Mouse (Mus musculus) kidney, postnatal 0 days (tissue): ENCODE results near the gene Olfr434. TPM values are rescaled to one million over a fixed set of nuclear protein-coding genes. Genes with fewer than 3 reads are reported as not detected.
"Not testable (repeated sequence)": the region's sequence is repeated elsewhere in the genome, so short reads cannot be mapped to it uniquely, and the experiment has no call there.

Experiments
- ATAC-seq: fragments of 200-750 bp; cut with Nextera tagmentation; replicated peaks from 2 replicates; pipeline ENCODE4 v1.8.0; 2017; ENCODE audit warnings: low read depth, moderate number of reproducible peaks, moderate TSS enrichment, moderate library complexity; ENCODE audit not compliant: low FRiP score
- DNase-seq: peaks from one replicate; pipeline ENCODE4 v3.0.0-alpha.2; 2016; ENCODE audit warnings: low spot score
- H3K27ac ChIP-seq: fragments of 300-500 bp; sonication (generic); 2 replicates; pipeline ENCODE4 v1.5.1; 2014; ENCODE audit warnings: mild to moderate bottlenecking
- H3K27me3 ChIP-seq: fragments of 300-500 bp; sonication (generic); 2 replicates; pipeline ENCODE4 v1.6.1; 2014; ENCODE audit warnings: low read length, mixed read lengths; ENCODE audit not compliant: insufficient read depth
- H3K36me3 ChIP-seq: fragments of 300-500 bp; sonication (generic); 2 replicates; pipeline ENCODE4 v1.6.1; 2014; ENCODE audit warnings: low read length, mixed read lengths; ENCODE audit not compliant: insufficient read depth
- H3K4me1 ChIP-seq: fragments of 300-500 bp; sonication (generic); replicated peaks from 2 replicates; pipeline ENCODE4 v1.6.1; 2014; ENCODE audit warnings: antibody characterized with exemption, low read length, mixed read lengths; ENCODE audit not compliant: insufficient read depth
- H3K4me2 ChIP-seq: fragments of 300-500 bp; sonication (generic); 2 replicates; pipeline ENCODE4 v1.6.1; 2014; ENCODE audit warnings: mild to moderate bottlenecking, low read length, moderate library complexity, mixed read lengths
- H3K4me3 ChIP-seq: fragments of 300-500 bp; sonication (generic); replicated peaks from 2 replicates; pipeline ENCODE4 v1.5.1; 2014; ENCODE audit warnings: low read depth, low read length
- H3K9ac ChIP-seq: fragments of 300-500 bp; sonication (generic); 2 replicates; pipeline ENCODE4 v1.6.1; 2014; ENCODE audit warnings: low read depth, low read length
- H3K9me3 ChIP-seq: fragments of 300-500 bp; sonication (generic); replicated peaks from 2 replicates; pipeline ENCODE4 v1.6.1; 2016; ENCODE audit warnings: low read length, inconsistent platforms, mixed read lengths
- CTCF ChIP-seq: IDR thresholded peaks from 2 replicates; pipeline ENCODE4 v1.5.1; 2016; ENCODE audit warnings: antibody characterized with exemption, low read depth, mild to moderate bottlenecking, moderate library complexity
- WGBS: fragments of 180-500 bp; shearing (Covaris S2); extraction: QIAGEN DNeasy Blood & Tissue Kit; methylation state at CpG from one replicate; pipeline ENCODE4 v1.1.7; 2014; 5-methylcytosine and 5-hydroxymethylcytosine counted together
- polyA plus RNA-seq: library from polyadenylated mRNA; unstranded; fragments of >200 nt; fragmentation: Nextera tagmentation; extraction: Ambion mirVana; gene quantifications from 2 replicates; pipeline ENCODE4 v1.2.1, GENCODE M21; 2015

Olfr434 gene
- polyA plus RNA-seq, 1 experiment from 2014 or later, result not detected

DNA sequence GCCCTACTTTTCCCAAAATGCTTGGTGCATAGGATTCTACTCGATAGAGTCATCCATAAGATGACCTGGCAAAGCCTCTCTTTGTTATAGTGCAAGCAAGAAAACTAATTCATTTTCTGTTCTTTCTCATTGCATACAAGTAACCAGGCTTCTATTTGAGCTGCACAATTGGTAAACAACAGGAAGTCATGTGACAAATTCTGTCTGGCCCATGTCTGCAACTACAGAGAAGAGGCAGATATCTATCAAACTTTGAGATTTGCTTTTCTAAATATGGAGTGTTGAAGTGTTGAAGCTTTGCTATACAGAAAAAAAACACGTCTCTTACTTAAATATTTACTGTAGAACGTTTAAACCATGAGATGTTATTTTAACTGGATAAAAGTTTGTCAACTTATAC, 14.7 kb upstream of the Olfr434 start:
- Histone ChIP-seq H3K27me3 (no peaks in the 10 kb centered on the region), H3K9me3 (no peaks in the 10 kb centered on the region), H3K27ac (no peak overlapping the region), H3K9ac (no peak overlapping the region), H3K4me2 (no peak overlapping the region), H3K36me3 (no peaks in the 10 kb centered on the region), H3K4me3 (no peak overlapping the region), H3K4me1 (no peaks in the 10 kb centered on the region)
- no peak for DNase-seq
- WGBS, result 75% methylated on average over 3 of the region's 3 CpGs
- no peak for ATAC-seq
- TF ChIP-seq CTCF, result no peak

DNA sequence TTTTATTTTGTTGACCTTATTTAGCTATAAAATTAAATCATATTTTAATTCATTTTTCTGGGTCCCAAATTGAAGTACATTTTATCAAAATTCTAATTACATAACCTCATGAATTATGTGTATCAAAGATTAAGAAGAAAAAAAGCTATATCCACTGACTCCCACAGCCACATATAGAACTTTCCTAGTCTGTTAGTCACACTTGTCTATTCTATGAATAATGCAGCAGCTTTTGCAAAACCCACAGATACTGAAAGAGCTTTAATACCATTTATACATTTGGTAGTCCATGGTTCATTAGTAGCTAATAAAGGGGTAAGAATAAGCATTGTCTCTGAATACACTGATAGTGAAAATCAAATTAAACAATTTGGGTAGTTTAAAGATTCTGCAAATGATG, 10.0 kb upstream of the Olfr434 start:
- DNase-seq (no peak), ATAC-seq (no peak)
- H3K27me3 ChIP-seq, result no peaks in the 10 kb centered on the region
- no peaks in the 10 kb centered on the region for H3K36me3 ChIP-seq
- H3K9ac ChIP-seq, result no peak overlapping the region
- H3K27ac ChIP-seq, result no peak overlapping the region
- no peak for TF ChIP-seq CTCF
- H3K9me3 ChIP-seq, result no peaks in the 10 kb centered on the region
- H3K4me3 ChIP-seq, result no peak overlapping the region
- no peak overlapping the region for H3K4me2 ChIP-seq
- no peaks in the 10 kb centered on the region for H3K4me1 ChIP-seq

DNA sequence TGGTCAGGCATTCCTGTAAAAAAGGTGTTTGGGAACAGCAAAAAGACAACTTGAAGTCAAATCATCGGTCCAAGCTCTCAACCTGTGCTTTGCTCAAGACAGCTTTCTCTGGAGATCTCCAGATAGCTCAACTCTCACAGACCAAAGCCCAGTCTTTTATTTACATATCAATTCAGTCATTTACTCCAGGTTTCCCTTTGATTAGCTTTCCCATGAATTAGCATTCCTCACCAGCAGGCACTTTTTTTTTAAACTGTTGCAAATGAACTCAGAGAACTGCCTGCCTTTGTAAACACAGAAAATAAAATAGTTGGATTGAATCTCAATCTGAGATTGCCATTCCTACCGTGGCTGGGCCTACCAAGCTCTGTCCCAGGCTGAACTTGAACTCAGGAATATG, 7.5 kb upstream of the Olfr434 start:
- Histone ChIP-seq H3K4me2 (no peak overlapping the region), H3K4me1 (no peaks in the 10 kb centered on the region), H3K27ac (no peak overlapping the region), H3K9me3 (no peaks in the 10 kb centered on the region), H3K36me3 (no peaks in the 10 kb centered on the region), H3K27me3 (no peaks in the 10 kb centered on the region), H3K9ac (no peak overlapping the region), H3K4me3 (no peak overlapping the region)
- TF ChIP-seq CTCF, result no peak
- ATAC-seq (no peak), DNase-seq (no peak)
- 29% methylated on average over 2 of the region's 2 CpGs for WGBS

DNA sequence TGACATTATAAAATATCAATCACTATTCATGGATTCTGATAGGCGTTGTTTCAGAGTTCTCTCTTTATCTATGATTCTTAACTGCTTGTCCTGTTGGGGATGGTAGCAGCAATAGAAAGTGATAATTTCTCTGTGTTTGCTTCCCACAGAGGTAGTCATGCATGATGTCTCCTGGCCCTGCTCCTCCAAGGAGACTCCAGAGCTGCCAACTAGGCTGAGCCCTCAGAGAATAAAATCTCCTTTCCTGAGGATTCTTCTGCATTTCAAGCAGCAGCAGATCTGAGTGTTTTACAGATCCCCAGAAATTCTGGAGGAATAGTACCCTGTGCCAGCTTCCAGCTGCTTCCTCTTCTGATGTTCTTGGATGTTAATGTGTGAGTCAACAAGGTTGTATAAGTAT, 18.4 kb downstream of the Olfr434 start, which contains the start of gene Olfr47:
Gene Olfr47, plus strand, starts transcription at position 275 of the 400 bp plus-strand sequence.
- H3K4me1 ChIP-seq, H3K27ac ChIP-seq, ATAC-seq, H3K9me3 ChIP-seq, H3K36me3 ChIP-seq, H3K4me2 ChIP-seq, H3K9ac ChIP-seq, DNase-seq, H3K4me3 ChIP-seq, H3K27me3 ChIP-seq: not testable (repeated sequence)
- WGBS, result 86% methylated on average over 1 of the region's 1 CpGs

DNA sequence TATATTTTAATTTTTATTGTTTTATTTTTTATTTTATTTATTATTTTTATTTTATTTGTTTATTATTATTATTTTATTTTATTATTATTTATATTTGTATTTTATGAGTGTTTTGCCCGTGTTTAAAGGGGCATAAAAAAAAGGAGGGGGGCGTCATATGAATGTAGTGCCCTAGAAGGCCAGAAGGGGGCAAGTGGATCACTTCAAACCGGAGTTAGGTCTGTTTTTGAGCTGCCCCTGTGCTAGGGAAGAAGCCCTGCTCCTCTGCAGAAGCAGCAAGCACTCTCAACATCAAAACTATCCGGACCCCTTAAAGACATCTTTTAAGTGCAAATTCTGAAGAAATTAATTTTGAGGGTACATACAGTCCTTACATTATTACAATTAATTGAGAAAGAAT, 29.2 kb downstream of the Olfr434 start:
- peak; percentile 61 for DNase-seq
- WGBS, result 15% methylated on average over 4 of the region's 4 CpGs
- peak; percentile 58 for TF ChIP-seq CTCF
- H3K4me3 ChIP-seq, result no peak overlapping the region
- no peaks in the 10 kb centered on the region for H3K27me3 ChIP-seq
- no peak overlapping the region for H3K27ac ChIP-seq
- no peaks in the 10 kb centered on the region for H3K4me1 ChIP-seq
- no peak overlapping the region for H3K4me2 ChIP-seq
- no peaks in the 10 kb centered on the region for H3K36me3 ChIP-seq
- ATAC-seq, result no peak
- no peak overlapping the region for H3K9ac ChIP-seq
- no peaks in the 10 kb centered on the region for H3K9me3 ChIP-seq

DNA sequence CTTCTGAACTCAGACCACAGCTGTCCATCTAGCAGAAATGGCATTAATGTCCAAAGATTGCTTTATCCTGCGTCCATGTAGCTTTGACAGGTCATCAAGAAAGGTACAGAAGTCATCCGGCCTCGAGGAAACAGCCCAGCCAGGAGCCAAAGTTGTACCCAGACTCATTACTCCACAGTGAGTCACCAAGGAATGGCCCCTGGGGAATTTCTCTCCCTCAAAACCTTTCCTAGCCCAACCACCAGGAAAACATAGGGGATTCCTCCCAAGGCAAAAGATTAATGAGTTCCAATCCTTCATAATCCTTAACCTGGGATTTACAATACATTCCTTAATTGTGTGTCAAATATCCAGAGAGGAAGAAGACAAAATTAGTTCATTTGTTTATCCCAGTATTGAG, 34.6 kb downstream of the Olfr434 start:
- Histone ChIP-seq H3K4me1 (no peaks in the 10 kb centered on the region), H3K4me3 (no peak overlapping the region), H3K9me3 (no peaks in the 10 kb centered on the region), H3K4me2 (no peak overlapping the region), H3K9ac (no peak overlapping the region), H3K27ac (no peak overlapping the region), H3K27me3 (no peaks in the 10 kb centered on the region), H3K36me3 (no peaks in the 10 kb centered on the region)
- 53% methylated on average over 3 of the region's 3 CpGs for WGBS
- DNase-seq (no peak), ATAC-seq (no peak)
- no peak for TF ChIP-seq CTCF

DNA sequence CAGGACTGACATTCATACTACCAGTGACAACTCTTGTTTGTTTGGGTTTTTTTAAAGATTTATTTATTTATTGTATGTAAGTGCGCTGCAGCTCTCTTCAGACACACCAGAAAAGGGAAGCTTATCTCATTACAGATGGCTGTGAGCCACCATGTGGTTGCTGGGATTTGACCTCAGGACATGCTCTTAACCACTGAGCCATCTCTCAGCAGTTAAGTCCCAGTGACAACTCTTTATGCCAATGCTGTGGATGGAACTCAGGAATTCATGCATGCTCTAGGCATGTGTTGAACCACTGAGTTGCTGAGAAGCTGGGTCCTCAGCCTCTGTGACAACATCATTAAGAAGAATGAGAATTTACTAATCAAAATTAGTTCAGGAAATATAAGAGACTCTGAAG, 40.2 kb downstream of the Olfr434 start:
- H3K4me2 ChIP-seq, result no peak overlapping the region
- no peaks in the 10 kb centered on the region for H3K9me3 ChIP-seq
- TF ChIP-seq CTCF, result no peak
- 78% methylated on average over 1 of the region's 1 CpGs for WGBS
- no peaks in the 10 kb centered on the region for H3K4me1 ChIP-seq
- no peaks in the 10 kb centered on the region for H3K36me3 ChIP-seq
- no peak overlapping the region for H3K4me3 ChIP-seq
- DNase-seq, result no peak
- ATAC-seq, result no peak
- no peak overlapping the region for H3K27ac ChIP-seq
- H3K27me3 ChIP-seq, result no peaks in the 10 kb centered on the region
- H3K9ac ChIP-seq, result no peak overlapping the region
